Mouse (Mus musculus): ENCODE results near the gene Psmd11. TPM values are rescaled to one million over a fixed set of nuclear protein-coding genes. Genes with fewer than 3 reads are reported as not detected.
"Not testable (repeated sequence)": the region's sequence is repeated elsewhere in the genome, so short reads cannot be mapped to it uniquely, and the experiment has no call there.

Gene Psmd11
- polyA plus RNA-seq (2014; fragmentation: Nextera tagmentation; extraction: Ambion mirVana): 185 and 215 TPM in 2 replicates

DNA sequence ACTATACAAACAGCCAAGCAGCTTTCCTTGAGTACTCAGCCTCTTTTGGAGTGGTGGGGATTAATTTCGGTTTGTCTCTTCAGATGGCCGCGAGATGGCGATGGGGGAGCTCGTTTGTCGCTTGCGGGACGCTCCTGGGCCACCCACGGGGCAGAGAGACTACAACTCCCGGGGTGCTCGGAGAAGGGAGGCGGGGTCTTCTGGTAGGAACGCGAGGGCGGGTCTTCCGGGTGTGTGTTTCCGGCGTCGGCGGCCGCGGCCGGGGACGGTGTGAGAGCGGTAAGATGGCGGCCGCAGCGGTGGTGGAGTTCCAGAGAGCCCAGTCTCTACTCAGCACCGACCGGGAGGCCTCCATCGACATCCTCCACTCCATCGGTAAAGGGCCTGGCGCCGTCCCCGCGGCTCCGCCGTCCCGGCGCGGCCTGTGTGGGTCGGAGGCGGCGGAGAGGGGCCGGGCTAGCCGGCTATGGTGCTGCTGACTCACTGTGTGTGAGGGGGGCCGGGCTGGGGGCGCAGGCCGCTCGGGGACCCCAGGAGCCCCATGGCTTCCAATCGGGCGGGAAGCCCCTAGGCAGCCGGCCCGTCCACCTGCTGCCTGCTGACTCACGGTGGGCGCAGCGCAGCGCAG lies at the start of gene Psmd11:
Gene Psmd11 (plus strand): TSS at position 235 of the 628 bp plus-strand sequence.
- under 1% methylated on average over 58 of the region's 58 CpGs for WGBS (ENCODE audit: insufficient replicate concordance)
- H3K27ac ChIP-seq (ENCODE audit: low read depth, low read length): peak within 1 kb of the TSS; percentile 89
- no peaks in the 10 kb centered on the region for H3K4me1 ChIP-seq (ENCODE audit: control insufficient read depth, insufficient read depth, low read length)
- H3K9ac ChIP-seq (ENCODE audit: low read depth, low read length): peak within 1 kb of the TSS; percentile 95
- H3K4me2 ChIP-seq: peak within 1 kb of the TSS; percentile 73
- H3K9me3 ChIP-seq (replicated peaks; ENCODE audit: control insufficient read depth, low read length): no peaks in the 10 kb centered on the region
- H3K36me3 ChIP-seq (ENCODE audit: control insufficient read depth, insufficient read depth, low read length): peaks cover 12% of the 10 kb centered on the region
- peak within 1 kb of the TSS; percentile 97 for H3K4me3 ChIP-seq (ENCODE audit: low read depth, low read length)
- no peaks in the 10 kb centered on the region for H3K27me3 ChIP-seq (ENCODE audit: control insufficient read depth, insufficient read depth, low read length)
- peak; percentile 96 for ATAC-seq (replicated peaks; ENCODE audit: insufficient number of reproducible peaks, low FRiP score, low TSS enrichment)

DNA sequence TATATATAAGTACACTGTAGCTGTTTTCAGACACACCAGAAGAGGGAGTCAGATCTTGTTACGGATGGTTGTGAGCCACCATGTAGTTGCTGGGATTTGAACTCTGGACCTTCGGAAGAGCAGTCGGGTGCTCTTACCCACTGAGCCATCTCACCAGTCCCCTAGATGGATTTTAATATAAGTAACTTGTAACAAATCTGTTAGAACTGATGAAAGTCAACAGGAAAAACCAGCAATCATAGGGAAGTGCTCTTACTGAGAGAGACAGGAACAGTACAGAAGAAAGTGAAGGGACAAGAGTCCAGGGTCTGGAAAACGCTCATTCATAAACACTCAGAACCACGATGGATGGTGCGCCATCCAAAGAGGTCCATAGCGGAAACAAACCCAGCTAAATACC lies 49.2 kb upstream of the Psmd11 start:
- not testable (repeated sequence) for H3K9ac ChIP-seq (ENCODE audit: low read depth, low read length); H3K27me3 ChIP-seq (ENCODE audit: control insufficient read depth, insufficient read depth, low read length); H3K4me1 ChIP-seq (ENCODE audit: control insufficient read depth, insufficient read depth, low read length); ATAC-seq (replicated peaks; ENCODE audit: insufficient number of reproducible peaks, low FRiP score, low TSS enrichment); H3K4me3 ChIP-seq (ENCODE audit: low read depth, low read length); H3K9me3 ChIP-seq (replicated peaks; ENCODE audit: control insufficient read depth, low read length); H3K27ac ChIP-seq (ENCODE audit: low read depth, low read length); H3K36me3 ChIP-seq (ENCODE audit: control insufficient read depth, insufficient read depth, low read length); H3K4me2 ChIP-seq
- 92% methylated on average over 7 of the region's 7 CpGs for WGBS (ENCODE audit: insufficient replicate concordance)

GRCm38 (mm10) chr11:80382626-80383018 lies 45.8 kb upstream of the Psmd11 start:
- Histone ChIP-seq H3K27ac (ENCODE audit: low read depth, low read length) (peak overlapping the region; percentile 94), H3K9ac (ENCODE audit: low read depth, low read length) (peak overlapping the region; percentile 100), H3K4me1 (ENCODE audit: control insufficient read depth, insufficient read depth, low read length) (peaks cover 7% of the 10 kb centered on the region), H3K4me3 (ENCODE audit: low read depth, low read length) (peak overlapping the region; percentile 98), H3K27me3 (ENCODE audit: control insufficient read depth, insufficient read depth, low read length) (no peaks in the 10 kb centered on the region), H3K9me3 (replicated peaks; ENCODE audit: control insufficient read depth, low read length) (no peaks in the 10 kb centered on the region), H3K36me3 (ENCODE audit: control insufficient read depth, insufficient read depth, low read length) (no peaks in the 10 kb centered on the region), H3K4me2 (peak overlapping the region; percentile 81)
- WGBS (ENCODE audit: insufficient replicate concordance): 5% methylated on average over 12 of the region's 12 CpGs
- ATAC-seq (replicated peaks; ENCODE audit: insufficient number of reproducible peaks, low FRiP score, low TSS enrichment): no peak

- H3K4me2 ChIP-seq: peak within 1 kb of the TSS; percentile 89
- under 1% methylated on average over 33 of the region's 33 CpGs for WGBS (ENCODE audit: insufficient replicate concordance)
- peak within 1 kb of the TSS; percentile 94 for H3K27ac ChIP-seq (ENCODE audit: low read depth, low read length)
Measured at GRCm38 (mm10) chr11:80383019-80383625, 45.3 kb upstream of the Psmd11 start, which contains the start of gene Zfp207. TSS of gene Zfp207 (plus strand) at chr11:80383279.

DNA sequence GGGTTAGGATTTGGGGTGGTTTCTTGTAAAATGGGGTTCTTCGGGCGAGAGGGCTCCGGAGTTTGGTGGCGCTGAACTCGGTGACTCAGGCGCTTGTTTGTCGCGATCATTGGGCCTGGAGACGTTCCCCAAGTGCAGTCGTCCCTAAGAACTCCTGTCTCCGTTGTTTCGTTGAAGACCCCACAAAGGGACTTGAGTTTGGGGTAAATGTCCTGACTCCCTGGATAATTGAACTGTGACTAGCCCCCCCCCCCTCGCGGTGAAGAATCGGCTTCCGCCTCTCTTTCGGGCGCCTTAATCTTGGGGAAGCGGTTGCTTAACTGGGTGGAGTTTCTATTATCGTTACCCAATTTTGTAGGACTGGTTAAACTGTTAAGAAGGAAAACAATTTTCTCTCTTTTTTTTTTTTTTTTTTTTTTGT lies 44.8 kb upstream of the Psmd11 start:
- no peak overlapping the region for H3K4me2 ChIP-seq
- H3K36me3 ChIP-seq (ENCODE audit: control insufficient read depth, insufficient read depth, low read length): peaks cover 9% of the 10 kb centered on the region; the same call in 1 of the 2 replicates
- ATAC-seq (replicated peaks; ENCODE audit: insufficient number of reproducible peaks, low FRiP score, low TSS enrichment): no peak
- H3K9ac ChIP-seq (ENCODE audit: low read depth, low read length): peak overlapping the region; percentile 100
- peak overlapping the region; percentile 94 for H3K27ac ChIP-seq (ENCODE audit: low read depth, low read length)
- no peaks in the 10 kb centered on the region for H3K9me3 ChIP-seq (replicated peaks; ENCODE audit: control insufficient read depth, low read length)
- peaks cover 7% of the 10 kb centered on the region for H3K4me1 ChIP-seq (ENCODE audit: control insufficient read depth, insufficient read depth, low read length)
- no peaks in the 10 kb centered on the region for H3K27me3 ChIP-seq (ENCODE audit: control insufficient read depth, insufficient read depth, low read length)
- 0% methylated on average over 20 of the region's 20 CpGs for WGBS (ENCODE audit: insufficient replicate concordance)
- H3K4me3 ChIP-seq (ENCODE audit: low read depth, low read length): peak overlapping the region; percentile 98

More at GRCm38 (mm10) chr11:80383019-80383625, 45.3 kb upstream of the Psmd11 start, which contains the start of gene Zfp207:
- Histone ChIP-seq H3K9me3 (replicated peaks; ENCODE audit: control insufficient read depth, low read length) (no peaks in the 10 kb centered on the region), H3K4me1 (ENCODE audit: control insufficient read depth, insufficient read depth, low read length) (peaks cover 7% of the 10 kb centered on the region), H3K9ac (ENCODE audit: low read depth, low read length) (peak within 1 kb of the TSS; percentile 100), H3K4me3 (ENCODE audit: low read depth, low read length) (peak within 1 kb of the TSS; percentile 98), H3K27me3 (ENCODE audit: control insufficient read depth, insufficient read depth, low read length) (no peaks in the 10 kb centered on the region), H3K36me3 (ENCODE audit: control insufficient read depth, insufficient read depth, low read length) (peaks cover 5% of the 10 kb centered on the region; the same call in 1 of the 2 replicates)
- ATAC-seq (replicated peaks; ENCODE audit: insufficient number of reproducible peaks, low FRiP score, low TSS enrichment): peak; percentile 88

GRCm38 (mm10) chr11:80384461-80384860 lies 44.0 kb upstream of the Psmd11 start:
- Histone ChIP-seq H3K27me3 (ENCODE audit: control insufficient read depth, insufficient read depth, low read length) (no peaks in the 10 kb centered on the region), H3K4me3 (ENCODE audit: low read depth, low read length) (peak overlapping the region; percentile 98), H3K9me3 (replicated peaks; ENCODE audit: control insufficient read depth, low read length) (no peaks in the 10 kb centered on the region), H3K4me2 (peak overlapping the region; percentile 89), H3K27ac (ENCODE audit: low read depth, low read length) (no peak overlapping the region), H3K9ac (ENCODE audit: low read depth, low read length) (peak overlapping the region; percentile 60), H3K4me1 (ENCODE audit: control insufficient read depth, insufficient read depth, low read length) (peaks cover 7% of the 10 kb centered on the region), H3K36me3 (ENCODE audit: control insufficient read depth, insufficient read depth, low read length) (peaks cover 14% of the 10 kb centered on the region)
- ATAC-seq (replicated peaks; ENCODE audit: insufficient number of reproducible peaks, low FRiP score, low TSS enrichment): no peak

GRCm38 (mm10) chr11:80385055-80385454 lies 43.4 kb upstream of the Psmd11 start:
- Histone ChIP-seq H3K4me3 (ENCODE audit: low read depth, low read length) (peak overlapping the region; percentile 98), H3K4me1 (ENCODE audit: control insufficient read depth, insufficient read depth, low read length) (peaks cover 7% of the 10 kb centered on the region), H3K9ac (ENCODE audit: low read depth, low read length) (peak overlapping the region; percentile 60), H3K9me3 (replicated peaks; ENCODE audit: control insufficient read depth, low read length) (no peaks in the 10 kb centered on the region), H3K27ac (ENCODE audit: low read depth, low read length) (no peak overlapping the region), H3K36me3 (ENCODE audit: control insufficient read depth, insufficient read depth, low read length) (peaks cover 14% of the 10 kb centered on the region), H3K4me2 (peak overlapping the region; percentile 89), H3K27me3 (ENCODE audit: control insufficient read depth, insufficient read depth, low read length) (no peaks in the 10 kb centered on the region)
- no peak for ATAC-seq (replicated peaks; ENCODE audit: insufficient number of reproducible peaks, low FRiP score, low TSS enrichment)
- WGBS (ENCODE audit: insufficient replicate concordance): 59% methylated on average over 4 of the region's 4 CpGs

DNA sequence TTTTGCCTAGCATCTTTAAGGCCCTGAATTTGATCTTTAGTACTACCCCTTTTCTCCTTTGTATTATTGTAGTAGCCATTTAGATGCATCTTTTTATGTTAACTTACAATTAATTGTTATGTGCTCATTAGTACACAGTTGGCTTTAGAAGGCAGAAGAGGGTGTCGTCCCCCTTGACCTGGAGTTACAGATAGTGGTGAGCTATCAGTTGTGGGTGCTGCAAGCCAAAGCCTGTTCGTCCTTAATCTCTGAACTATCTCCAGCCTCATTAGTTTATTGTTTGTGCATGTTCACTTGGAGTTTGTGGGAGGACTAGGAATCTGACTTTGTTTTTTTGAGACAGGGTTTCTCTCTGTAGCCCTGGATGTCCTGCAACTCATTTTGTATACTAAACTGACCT lies 41.6 kb upstream of the Psmd11 start:
- H3K4me3 ChIP-seq (ENCODE audit: low read depth, low read length): 0 out of 2 replicates have a peak overlapping the region, but pooled peaks have one; percentile 8
- peaks cover 7% of the 10 kb centered on the region for H3K4me1 ChIP-seq (ENCODE audit: control insufficient read depth, insufficient read depth, low read length)
- peak overlapping the region; percentile 34 for H3K4me2 ChIP-seq
- H3K9ac ChIP-seq (ENCODE audit: low read depth, low read length): no peak overlapping the region
- no peaks in the 10 kb centered on the region for H3K9me3 ChIP-seq (replicated peaks; ENCODE audit: control insufficient read depth, low read length)
- no peak for ATAC-seq (replicated peaks; ENCODE audit: insufficient number of reproducible peaks, low FRiP score, low TSS enrichment)
- H3K27ac ChIP-seq (ENCODE audit: low read depth, low read length): no peak overlapping the region
- peaks cover 18% of the 10 kb centered on the region for H3K36me3 ChIP-seq (ENCODE audit: control insufficient read depth, insufficient read depth, low read length)
- H3K27me3 ChIP-seq (ENCODE audit: control insufficient read depth, insufficient read depth, low read length): no peaks in the 10 kb centered on the region
- 52% methylated on average over 2 of the region's 2 CpGs for WGBS (ENCODE audit: insufficient replicate concordance)

Measured in heart, embryonic 11.5 days (tissue).